Mouse (Mus musculus): ENCODE measurements around the gene Ankmy2. TPM values are rescaled to one million over a fixed set of nuclear protein-coding genes. Genes with fewer than 3 reads are reported as not detected.

Gene Ankmy2
- polyA plus RNA-seq, 1 experiment from 2014 or later = 32.0 TPM

GRCm38 (mm10) chr12:36150265-36150664 is 6.6 kb upstream of the Ankmy2 start:
- DNase-seq (ENCODE audit: low spot score) = no peak
- Histone ChIP-seq H3K9ac (ENCODE audit: low read depth, low read length) (no peak overlapping the region), H3K4me3 (ENCODE audit: low read depth, low read length) (no peak overlapping the region), H3K4me1 (replicated peaks; ENCODE audit: control insufficient read depth, insufficient read depth, low read length) (0 out of 2 replicates have a peak, but pooled peaks cover 3% of the 10 kb centered on the region), H3K36me3 (ENCODE audit: control insufficient read depth, insufficient read depth, low read length) (no peaks in the 10 kb centered on the region), H3K27me3 (ENCODE audit: control insufficient read depth, insufficient read depth, low read length) (no peaks in the 10 kb centered on the region), H3K9me3 (ENCODE audit: control insufficient read depth, low read length) (no peaks in the 10 kb centered on the region), H3K4me2 (replicated peaks; ENCODE audit: low read depth, low read length) (no peak overlapping the region), H3K27ac (ENCODE audit: low read depth, low read length) (no peak overlapping the region)
- no peak for ATAC-seq (ENCODE audit: low FRiP score)
- 96% methylated on average over 2 of the region's 2 CpGs for WGBS

- Histone ChIP-seq H3K27ac (ENCODE audit: low read depth, low read length) (no peak overlapping the region), H3K4me3 (ENCODE audit: low read depth, low read length) (no peak overlapping the region), H3K9me3 (ENCODE audit: control insufficient read depth, low read length) (no peaks in the 10 kb centered on the region), H3K27me3 (ENCODE audit: control insufficient read depth, insufficient read depth, low read length) (no peaks in the 10 kb centered on the region), H3K36me3 (ENCODE audit: control insufficient read depth, insufficient read depth, low read length) (no peaks in the 10 kb centered on the region), H3K4me2 (replicated peaks; ENCODE audit: low read depth, low read length) (no peak overlapping the region), H3K9ac (ENCODE audit: low read depth, low read length) (no peak overlapping the region), H3K4me1 (replicated peaks; ENCODE audit: control insufficient read depth, insufficient read depth, low read length) (0 out of 2 replicates have a peak, but pooled peaks cover 3% of the 10 kb centered on the region)
- ATAC-seq (ENCODE audit: low FRiP score) (no peak), DNase-seq (ENCODE audit: low spot score) (no peak)
- WGBS = 97% methylated on average over 2 of the region's 2 CpGs
Observed at GRCm38 (mm10) chr12:36150737-36151136, 6.2 kb upstream of the Ankmy2 start.

- ATAC-seq (ENCODE audit: low FRiP score) (no peak), DNase-seq (ENCODE audit: low spot score) (peak; percentile 28)
- H3K27me3 ChIP-seq (ENCODE audit: control insufficient read depth, insufficient read depth, low read length) = no peaks in the 10 kb centered on the region
- no peak overlapping the region for H3K27ac ChIP-seq (ENCODE audit: low read depth, low read length)
- no peaks in the 10 kb centered on the region for H3K9me3 ChIP-seq (ENCODE audit: control insufficient read depth, low read length)
- H3K4me1 ChIP-seq (replicated peaks; ENCODE audit: control insufficient read depth, insufficient read depth, low read length) = peaks cover 3% of the 10 kb centered on the region; the same call in 1 of the 2 replicates
- peak overlapping the region; percentile 94 for H3K4me3 ChIP-seq (ENCODE audit: low read depth, low read length)
- H3K36me3 ChIP-seq (ENCODE audit: control insufficient read depth, insufficient read depth, low read length) = no peaks in the 10 kb centered on the region
- 15% methylated on average over 8 of the region's 8 CpGs for WGBS
- peak overlapping the region; percentile 71 for H3K4me2 ChIP-seq (replicated peaks; ENCODE audit: low read depth, low read length)
- H3K9ac ChIP-seq (ENCODE audit: low read depth, low read length) = peak overlapping the region; percentile 94
Observed at GRCm38 (mm10) chr12:36155141-36155641, 1.7 kb upstream of the Ankmy2 start.

- Histone ChIP-seq H3K9me3 (ENCODE audit: control insufficient read depth, low read length) (no peaks in the 10 kb centered on the region), H3K27ac (ENCODE audit: low read depth, low read length) (peak overlapping the region; percentile 79), H3K4me2 (replicated peaks; ENCODE audit: low read depth, low read length) (peak overlapping the region; percentile 71), H3K9ac (ENCODE audit: low read depth, low read length) (peak overlapping the region; percentile 94), H3K27me3 (ENCODE audit: control insufficient read depth, insufficient read depth, low read length) (no peaks in the 10 kb centered on the region), H3K4me1 (replicated peaks; ENCODE audit: control insufficient read depth, insufficient read depth, low read length) (peaks cover 3% of the 10 kb centered on the region; the same call in 1 of the 2 replicates), H3K36me3 (ENCODE audit: control insufficient read depth, insufficient read depth, low read length) (no peaks in the 10 kb centered on the region), H3K4me3 (ENCODE audit: low read depth, low read length) (peak overlapping the region; percentile 94)
- under 1% methylated on average over 33 of the region's 33 CpGs for WGBS
- ATAC-seq (ENCODE audit: low FRiP score) (no peak; the same call in 1 of the 2 replicates), DNase-seq (ENCODE audit: low spot score) (no peak)
Observed at GRCm38 (mm10) chr12:36156101-36156636, 745 bp upstream of the Ankmy2 start.

- WGBS = under 1% methylated on average over 14 of the region's 14 CpGs
- DNase-seq (ENCODE audit: low spot score) (no peak), ATAC-seq (ENCODE audit: low FRiP score) (peak; percentile 48)
- H3K27ac ChIP-seq (ENCODE audit: low read depth, low read length) = peak overlapping the region; percentile 79
- H3K4me3 ChIP-seq (ENCODE audit: low read depth, low read length) = peak overlapping the region; percentile 94
- peaks cover 3% of the 10 kb centered on the region; the same call in 1 of the 2 replicates for H3K4me1 ChIP-seq (replicated peaks; ENCODE audit: control insufficient read depth, insufficient read depth, low read length)
- H3K27me3 ChIP-seq (ENCODE audit: control insufficient read depth, insufficient read depth, low read length) = no peaks in the 10 kb centered on the region
- peak overlapping the region; percentile 94 for H3K9ac ChIP-seq (ENCODE audit: low read depth, low read length)
- peak overlapping the region; percentile 71 for H3K4me2 ChIP-seq (replicated peaks; ENCODE audit: low read depth, low read length)
- H3K36me3 ChIP-seq (ENCODE audit: control insufficient read depth, insufficient read depth, low read length) = no peaks in the 10 kb centered on the region
- H3K9me3 ChIP-seq (ENCODE audit: control insufficient read depth, low read length) = no peaks in the 10 kb centered on the region
Observed at GRCm38 (mm10) chr12:36157304-36157637, 357 bp downstream of the Ankmy2 start.

GRCm38 (mm10) chr12:36157638-36158308 is 859 bp downstream of the Ankmy2 start, which contains the start of gene Bzw2:
Gene Bzw2 (minus strand): TSS chr12:36158080.
- Histone ChIP-seq H3K27me3 (ENCODE audit: control insufficient read depth, insufficient read depth, low read length) (no peaks in the 10 kb centered on the region), H3K27ac (ENCODE audit: low read depth, low read length) (peak within 1 kb of the TSS; percentile 79), H3K4me1 (replicated peaks; ENCODE audit: control insufficient read depth, insufficient read depth, low read length) (peaks cover 3% of the 10 kb centered on the region; the same call in 1 of the 2 replicates), H3K36me3 (ENCODE audit: control insufficient read depth, insufficient read depth, low read length) (no peaks in the 10 kb centered on the region), H3K9ac (ENCODE audit: low read depth, low read length) (peak within 1 kb of the TSS; percentile 94), H3K4me2 (replicated peaks; ENCODE audit: low read depth, low read length) (peak within 1 kb of the TSS; percentile 71), H3K4me3 (ENCODE audit: low read depth, low read length) (peak within 1 kb of the TSS; percentile 94), H3K9me3 (ENCODE audit: control insufficient read depth, low read length) (no peaks in the 10 kb centered on the region)
- WGBS = 5% methylated on average over 26 of the region's 26 CpGs
- ATAC-seq (ENCODE audit: low FRiP score) = peak; percentile 8; the same call in 1 of the 2 replicates
- DNase-seq (ENCODE audit: low spot score) = peak; percentile 69

GRCm38 (mm10) chr12:36164126-36164791 is 7.3 kb downstream of the Ankmy2 start:
- DNase-seq (ENCODE audit: low spot score) (no peak), ATAC-seq (ENCODE audit: low FRiP score) (no peak)
- Histone ChIP-seq H3K27me3 (ENCODE audit: control insufficient read depth, insufficient read depth, low read length) (no peaks in the 10 kb centered on the region), H3K4me1 (replicated peaks; ENCODE audit: control insufficient read depth, insufficient read depth, low read length) (no peaks in the 10 kb centered on the region), H3K9me3 (ENCODE audit: control insufficient read depth, low read length) (no peaks in the 10 kb centered on the region), H3K4me2 (replicated peaks; ENCODE audit: low read depth, low read length) (no peak overlapping the region), H3K4me3 (ENCODE audit: low read depth, low read length) (no peak overlapping the region), H3K27ac (ENCODE audit: low read depth, low read length) (no peak overlapping the region), H3K9ac (ENCODE audit: low read depth, low read length) (no peak overlapping the region), H3K36me3 (ENCODE audit: control insufficient read depth, insufficient read depth, low read length) (no peaks in the 10 kb centered on the region)
- WGBS = 85% methylated on average over 7 of the region's 7 CpGs

GRCm38 (mm10) chr12:36165299-36165698 is 8.4 kb downstream of the Ankmy2 start:
- ATAC-seq (ENCODE audit: low FRiP score) = no peak
- WGBS = 71% methylated on average over 1 of the region's 1 CpGs
- Histone ChIP-seq H3K27me3 (ENCODE audit: control insufficient read depth, insufficient read depth, low read length) (no peaks in the 10 kb centered on the region), H3K27ac (ENCODE audit: low read depth, low read length) (no peak overlapping the region), H3K4me3 (ENCODE audit: low read depth, low read length) (no peak overlapping the region), H3K4me2 (replicated peaks; ENCODE audit: low read depth, low read length) (no peak overlapping the region), H3K36me3 (ENCODE audit: control insufficient read depth, insufficient read depth, low read length) (no peaks in the 10 kb centered on the region), H3K9me3 (ENCODE audit: control insufficient read depth, low read length) (no peaks in the 10 kb centered on the region), H3K9ac (ENCODE audit: low read depth, low read length) (no peak overlapping the region), H3K4me1 (replicated peaks; ENCODE audit: control insufficient read depth, insufficient read depth, low read length) (no peaks in the 10 kb centered on the region)
- DNase-seq (ENCODE audit: low spot score) = no peak

All from hindbrain, embryonic 11.5 days (tissue).